Mouse (Mus musculus): ENCODE data around the gene Pxylp1. TPM values are rescaled to one million over a fixed set of nuclear protein-coding genes. Genes with fewer than 3 reads are reported as not detected.

Gene Pxylp1
- polyA plus RNA-seq, 1 experiment from 2014 or later: 31.3 TPM

DNA sequence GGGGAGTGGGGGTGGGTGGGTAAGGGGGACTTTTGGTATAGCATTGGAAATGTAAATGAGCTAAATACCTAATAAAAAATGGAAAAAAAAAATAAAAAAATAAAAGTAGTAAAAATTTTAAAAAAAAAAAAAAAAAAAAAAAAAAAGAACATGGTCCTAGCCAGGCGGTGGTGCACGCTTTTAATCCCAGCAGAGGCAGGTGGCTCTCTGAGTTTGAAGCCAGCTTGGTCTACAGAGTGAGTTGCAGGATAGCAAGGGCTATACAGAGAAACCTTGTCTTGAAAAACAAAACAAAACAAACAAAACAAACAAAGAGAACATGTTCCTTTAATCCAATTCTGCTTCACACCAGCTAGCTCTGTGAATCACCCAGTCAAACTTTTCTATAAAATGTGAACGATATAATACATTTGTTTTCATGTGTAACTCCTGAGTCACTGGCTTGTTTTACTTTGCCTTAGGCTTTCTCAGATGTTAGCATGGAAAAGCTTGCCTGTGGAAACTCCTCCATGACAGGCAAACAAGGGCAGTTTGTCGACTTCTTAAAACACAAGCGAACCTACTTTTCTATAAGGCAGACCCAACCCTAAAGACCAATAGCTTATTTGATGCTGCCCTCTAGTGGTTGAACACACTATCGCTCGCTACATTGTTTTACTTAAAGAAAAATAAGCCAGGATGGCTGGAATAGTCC, 74.2 kb downstream of the Pxylp1 start:
- H3K4me2 ChIP-seq: no peak overlapping the region
- 36% methylated on average over 7 of the region's 7 CpGs for WGBS (ENCODE audit: insufficient replicate concordance)
- H3K4me1 ChIP-seq (ENCODE audit: control insufficient read depth, insufficient read depth, low read length): no peaks in the 10 kb centered on the region
- ATAC-seq (replicated peaks; ENCODE audit: insufficient number of reproducible peaks, low FRiP score, low TSS enrichment): no peak
- no peak overlapping the region for H3K4me3 ChIP-seq (ENCODE audit: low read depth, low read length)
- no peaks in the 10 kb centered on the region for H3K36me3 ChIP-seq (ENCODE audit: control insufficient read depth, insufficient read depth, low read length)
- no peak overlapping the region for H3K27ac ChIP-seq (ENCODE audit: low read depth, low read length)
- no peaks in the 10 kb centered on the region for H3K9me3 ChIP-seq (replicated peaks; ENCODE audit: control insufficient read depth, low read length)
- H3K27me3 ChIP-seq (ENCODE audit: control insufficient read depth, insufficient read depth, low read length): no peaks in the 10 kb centered on the region
- H3K9ac ChIP-seq (ENCODE audit: low read depth, low read length): no peak overlapping the region

DNA sequence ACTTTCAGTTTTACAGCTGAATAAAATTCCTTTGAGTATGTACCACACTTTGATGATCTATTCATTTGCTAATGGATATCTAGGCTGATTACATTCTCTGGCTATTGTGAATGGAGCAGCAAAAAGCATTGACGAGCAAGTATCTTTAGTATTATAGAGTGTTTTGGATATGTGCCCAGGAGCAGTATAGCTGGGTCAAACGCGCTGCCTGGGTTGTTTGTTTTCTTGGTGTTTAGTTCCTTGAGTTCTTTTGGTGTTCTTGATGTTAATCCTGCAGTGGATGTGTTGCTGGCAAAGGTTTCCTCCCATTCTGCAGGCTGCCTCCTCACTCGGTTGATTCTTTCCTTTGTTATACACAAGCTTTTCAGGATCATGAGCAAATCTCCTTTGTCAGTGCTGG, 80.5 kb downstream of the Pxylp1 start:
- no peak for ATAC-seq (replicated peaks; ENCODE audit: insufficient number of reproducible peaks, low FRiP score, low TSS enrichment)
- Histone ChIP-seq H3K36me3 (ENCODE audit: control insufficient read depth, insufficient read depth, low read length) (no peaks in the 10 kb centered on the region), H3K9ac (ENCODE audit: low read depth, low read length) (no peak overlapping the region), H3K27me3 (ENCODE audit: control insufficient read depth, insufficient read depth, low read length) (no peaks in the 10 kb centered on the region), H3K4me2 (no peak overlapping the region), H3K9me3 (replicated peaks; ENCODE audit: control insufficient read depth, low read length) (no peaks in the 10 kb centered on the region), H3K4me1 (ENCODE audit: control insufficient read depth, insufficient read depth, low read length) (no peaks in the 10 kb centered on the region), H3K27ac (ENCODE audit: low read depth, low read length) (no peak overlapping the region), H3K4me3 (ENCODE audit: low read depth, low read length) (no peak overlapping the region)
- WGBS (ENCODE audit: insufficient replicate concordance): 62% methylated on average over 4 of the region's 4 CpGs

DNA sequence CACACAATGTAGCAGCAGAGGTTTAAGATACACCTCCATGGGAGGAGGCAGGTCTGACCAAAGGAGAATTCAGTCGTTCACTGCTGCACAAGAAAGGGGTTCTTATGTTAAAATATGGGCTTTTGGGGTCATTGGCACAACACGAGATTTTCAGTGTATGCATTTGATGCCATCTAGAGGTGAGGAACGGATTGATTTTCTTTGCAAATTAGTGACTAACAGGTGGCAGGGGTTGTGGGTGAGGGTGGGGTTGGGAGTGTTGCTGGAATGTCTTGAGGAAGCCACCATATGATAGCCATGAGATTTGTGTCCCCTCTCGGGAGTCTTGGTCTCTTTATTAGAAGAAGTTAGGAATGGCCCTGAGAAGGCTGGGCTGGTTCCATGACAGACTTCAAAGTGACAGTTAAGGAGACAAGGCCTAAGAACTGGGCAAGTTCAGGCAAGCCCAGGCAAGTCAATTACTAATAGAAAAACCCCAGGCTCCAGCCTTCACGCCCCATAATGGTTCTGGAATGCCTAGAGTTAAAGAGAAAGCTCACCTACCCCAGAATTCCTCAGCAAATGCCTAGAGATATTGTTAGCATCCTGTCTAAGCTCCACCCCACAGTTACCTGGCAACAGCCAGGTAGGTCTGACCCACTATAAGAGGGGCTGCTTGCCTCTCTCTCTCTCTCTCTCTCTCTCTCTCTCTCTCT, 92.2 kb downstream of the Pxylp1 start:
- Histone ChIP-seq H3K4me3 (ENCODE audit: low read depth, low read length) (no peak overlapping the region), H3K36me3 (ENCODE audit: control insufficient read depth, insufficient read depth, low read length) (no peaks in the 10 kb centered on the region), H3K9me3 (replicated peaks; ENCODE audit: control insufficient read depth, low read length) (no peaks in the 10 kb centered on the region), H3K27ac (ENCODE audit: low read depth, low read length) (no peak overlapping the region), H3K4me2 (no peak overlapping the region), H3K27me3 (ENCODE audit: control insufficient read depth, insufficient read depth, low read length) (no peaks in the 10 kb centered on the region), H3K9ac (ENCODE audit: low read depth, low read length) (no peak overlapping the region), H3K4me1 (ENCODE audit: control insufficient read depth, insufficient read depth, low read length) (no peaks in the 10 kb centered on the region; the same call in 1 of the 2 replicates)
- ATAC-seq (replicated peaks; ENCODE audit: insufficient number of reproducible peaks, low FRiP score, low TSS enrichment): no peak
- WGBS (ENCODE audit: insufficient replicate concordance): 26% methylated on average over 5 of the region's 5 CpGs

DNA sequence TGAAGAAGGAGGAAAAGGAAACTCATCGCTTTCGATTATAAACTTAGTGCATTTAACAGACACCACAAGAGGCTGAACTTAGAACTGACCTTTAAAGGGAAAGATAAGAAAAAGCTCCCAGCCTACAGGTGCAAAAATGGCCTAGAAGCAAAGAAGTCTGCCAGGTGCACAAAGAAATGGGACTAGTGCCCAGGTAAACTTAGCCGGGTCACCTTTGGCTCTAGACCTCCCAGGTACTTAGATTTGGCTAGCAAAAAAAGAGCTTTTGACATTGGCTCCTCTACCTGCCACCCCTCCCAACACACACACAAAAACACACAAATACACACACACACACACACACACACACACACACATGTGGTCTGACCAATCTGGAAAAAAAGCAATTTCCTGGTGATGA, 95.2 kb downstream of the Pxylp1 start:
- Histone ChIP-seq H3K27ac (ENCODE audit: low read depth, low read length) (no peak overlapping the region), H3K27me3 (ENCODE audit: control insufficient read depth, insufficient read depth, low read length) (no peaks in the 10 kb centered on the region), H3K9me3 (replicated peaks; ENCODE audit: control insufficient read depth, low read length) (no peaks in the 10 kb centered on the region), H3K4me3 (ENCODE audit: low read depth, low read length) (no peak overlapping the region), H3K36me3 (ENCODE audit: control insufficient read depth, insufficient read depth, low read length) (no peaks in the 10 kb centered on the region), H3K4me1 (ENCODE audit: control insufficient read depth, insufficient read depth, low read length) (no peaks in the 10 kb centered on the region; the same call in 1 of the 2 replicates), H3K4me2 (no peak overlapping the region), H3K9ac (ENCODE audit: low read depth, low read length) (no peak overlapping the region)
- 92% methylated on average over 3 of the region's 3 CpGs for WGBS (ENCODE audit: insufficient replicate concordance)
- no peak for ATAC-seq (replicated peaks; ENCODE audit: insufficient number of reproducible peaks, low FRiP score, low TSS enrichment)

DNA sequence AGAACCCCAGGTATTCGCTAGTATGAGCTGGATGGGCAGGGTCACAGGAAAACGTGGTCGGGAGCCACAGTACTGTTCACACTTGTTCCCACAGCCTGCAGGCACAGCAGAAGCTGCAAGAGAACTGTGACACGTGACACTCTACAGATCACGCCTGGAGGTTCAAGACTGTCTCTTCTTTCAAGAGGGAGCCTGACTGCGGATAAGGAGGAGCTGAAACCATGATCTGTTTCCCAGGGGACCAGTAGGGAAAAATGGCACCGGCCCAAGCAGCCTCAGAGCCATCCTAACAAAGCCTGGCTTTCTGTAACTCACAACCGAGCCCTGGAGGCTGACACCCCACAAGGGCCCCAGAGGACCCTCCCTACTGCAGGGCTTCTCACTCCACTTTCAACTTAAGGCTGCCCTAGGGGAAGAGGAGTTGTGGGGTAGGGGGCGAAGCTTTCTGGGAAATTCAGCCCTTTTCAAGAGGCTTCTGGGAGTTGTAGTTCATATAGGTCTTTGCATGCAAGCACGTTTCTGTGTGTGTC, 97.0 kb downstream of the Pxylp1 start:
- WGBS (ENCODE audit: insufficient replicate concordance): 10% methylated on average over 10 of the region's 10 CpGs
- no peaks in the 10 kb centered on the region for H3K9me3 ChIP-seq (replicated peaks; ENCODE audit: control insufficient read depth, low read length)
- no peaks in the 10 kb centered on the region for H3K36me3 ChIP-seq (ENCODE audit: control insufficient read depth, insufficient read depth, low read length)
- H3K4me2 ChIP-seq: peak overlapping the region; percentile 73
- H3K27me3 ChIP-seq (ENCODE audit: control insufficient read depth, insufficient read depth, low read length): no peaks in the 10 kb centered on the region
- peak overlapping the region; percentile 41 for H3K4me3 ChIP-seq (ENCODE audit: low read depth, low read length)
- no peaks in the 10 kb centered on the region; the same call in 1 of the 2 replicates for H3K4me1 ChIP-seq (ENCODE audit: control insufficient read depth, insufficient read depth, low read length)
- ATAC-seq (replicated peaks; ENCODE audit: insufficient number of reproducible peaks, low FRiP score, low TSS enrichment): peak; percentile 57
- peak overlapping the region; percentile 74 for H3K9ac ChIP-seq (ENCODE audit: low read depth, low read length)
- H3K27ac ChIP-seq (ENCODE audit: low read depth, low read length): 0 out of 2 replicates have a peak overlapping the region, but pooled peaks have one; percentile 29

DNA sequence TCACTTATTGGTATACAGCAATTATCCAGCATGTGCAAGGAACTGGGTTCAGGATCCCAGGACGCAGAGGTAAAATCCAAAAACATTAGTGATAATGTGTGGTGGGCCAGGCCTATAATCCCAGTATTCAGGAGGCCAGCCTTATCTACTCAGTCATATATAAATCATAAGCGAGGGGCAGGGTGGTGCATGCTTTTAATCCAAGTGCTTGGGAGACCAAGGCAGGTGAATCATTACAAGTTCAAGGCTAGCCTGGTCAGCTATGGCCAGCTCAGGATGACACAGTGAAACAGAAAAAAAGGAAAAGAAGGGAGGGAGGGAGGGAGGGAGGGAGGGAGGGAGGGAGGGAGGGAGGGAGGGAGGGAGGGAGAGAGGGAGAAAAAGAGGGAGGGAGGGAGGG, 97.9 kb downstream of the Pxylp1 start:
- H3K9ac ChIP-seq (ENCODE audit: low read depth, low read length): no peak overlapping the region

DNA sequence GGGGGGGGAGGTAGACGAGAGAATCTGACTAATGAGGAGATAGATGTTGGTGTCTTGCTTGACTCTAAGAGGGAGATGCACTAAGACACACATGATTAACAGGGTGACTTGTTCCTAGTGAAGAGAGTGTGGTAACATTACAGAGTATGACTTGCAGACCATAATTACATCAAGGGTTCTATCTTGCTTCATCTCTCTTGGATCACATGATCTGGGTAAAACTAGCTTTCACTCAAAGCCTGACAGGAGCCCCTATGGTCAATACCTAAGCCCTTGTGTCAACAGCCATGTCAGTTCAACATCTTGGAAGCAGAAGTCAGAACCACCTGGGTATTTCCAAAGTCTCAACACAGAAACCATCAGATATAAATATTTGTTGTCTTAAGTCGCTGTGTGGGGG, 99.9 kb downstream of the Pxylp1 start:
- Histone ChIP-seq H3K27ac (ENCODE audit: low read depth, low read length) (no peak overlapping the region), H3K4me2 (no peak overlapping the region), H3K4me1 (ENCODE audit: control insufficient read depth, insufficient read depth, low read length) (no peaks in the 10 kb centered on the region; the same call in 1 of the 2 replicates), H3K27me3 (ENCODE audit: control insufficient read depth, insufficient read depth, low read length) (no peaks in the 10 kb centered on the region), H3K9ac (ENCODE audit: low read depth, low read length) (no peak overlapping the region), H3K9me3 (replicated peaks; ENCODE audit: control insufficient read depth, low read length) (no peaks in the 10 kb centered on the region), H3K36me3 (ENCODE audit: control insufficient read depth, insufficient read depth, low read length) (no peaks in the 10 kb centered on the region), H3K4me3 (ENCODE audit: low read depth, low read length) (no peak overlapping the region)
- 71% methylated on average over 2 of the region's 2 CpGs for WGBS (ENCODE audit: insufficient replicate concordance)
- ATAC-seq (replicated peaks; ENCODE audit: insufficient number of reproducible peaks, low FRiP score, low TSS enrichment): no peak

More for the DNA sequence above, 97.9 kb downstream of the Pxylp1 start:
- Histone ChIP-seq H3K27me3 (ENCODE audit: control insufficient read depth, insufficient read depth, low read length) (no peaks in the 10 kb centered on the region), H3K27ac (ENCODE audit: low read depth, low read length) (no peak overlapping the region), H3K4me3 (ENCODE audit: low read depth, low read length) (no peak overlapping the region), H3K4me1 (ENCODE audit: control insufficient read depth, insufficient read depth, low read length) (no peaks in the 10 kb centered on the region; the same call in 1 of the 2 replicates), H3K9me3 (replicated peaks; ENCODE audit: control insufficient read depth, low read length) (no peaks in the 10 kb centered on the region), H3K36me3 (ENCODE audit: control insufficient read depth, insufficient read depth, low read length) (no peaks in the 10 kb centered on the region), H3K4me2 (no peak overlapping the region)
- ATAC-seq (replicated peaks; ENCODE audit: insufficient number of reproducible peaks, low FRiP score, low TSS enrichment): no peak
- WGBS (ENCODE audit: insufficient replicate concordance): 81% methylated on average over 2 of the region's 2 CpGs

DNA sequence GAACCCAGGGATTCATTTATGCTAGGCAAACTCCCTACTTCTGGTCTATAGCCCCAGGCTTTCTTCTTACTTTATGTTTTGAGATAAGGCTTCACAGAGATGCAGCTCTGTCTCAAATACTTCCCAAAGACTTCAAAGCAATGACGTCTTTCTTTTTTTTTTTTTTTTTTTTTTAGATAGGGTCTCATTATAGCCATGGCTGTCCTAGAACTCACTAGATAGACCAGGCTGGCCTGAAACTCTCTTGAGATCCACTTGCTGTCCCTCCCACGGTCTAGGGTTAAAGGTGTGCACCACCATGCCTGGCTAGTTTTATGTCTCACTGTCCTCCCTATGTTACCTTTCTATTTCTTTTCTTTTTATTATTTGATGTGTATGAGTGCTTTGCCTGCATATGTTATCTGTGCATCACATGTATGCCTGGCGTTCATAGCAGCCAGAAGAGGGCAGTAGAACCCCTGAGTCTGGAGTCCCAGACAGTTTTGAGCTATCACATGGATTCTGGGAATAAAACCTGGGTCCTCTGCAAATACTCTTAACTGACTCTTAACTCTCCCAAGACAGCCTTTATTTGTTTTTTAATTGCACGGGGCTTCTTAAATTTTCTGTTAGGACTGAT, 102.0 kb downstream of the Pxylp1 start:
- WGBS (ENCODE audit: insufficient replicate concordance): 38% methylated on average over 4 of the region's 4 CpGs
- Histone ChIP-seq H3K4me1 (ENCODE audit: control insufficient read depth, insufficient read depth, low read length) (no peaks in the 10 kb centered on the region; the same call in 1 of the 2 replicates), H3K36me3 (ENCODE audit: control insufficient read depth, insufficient read depth, low read length) (no peaks in the 10 kb centered on the region), H3K27ac (ENCODE audit: low read depth, low read length) (no peak overlapping the region), H3K27me3 (ENCODE audit: control insufficient read depth, insufficient read depth, low read length) (no peaks in the 10 kb centered on the region), H3K4me3 (ENCODE audit: low read depth, low read length) (no peak overlapping the region), H3K9me3 (replicated peaks; ENCODE audit: control insufficient read depth, low read length) (no peaks in the 10 kb centered on the region), H3K4me2 (no peak overlapping the region), H3K9ac (ENCODE audit: low read depth, low read length) (no peak overlapping the region)
- no peak for ATAC-seq (replicated peaks; ENCODE audit: insufficient number of reproducible peaks, low FRiP score, low TSS enrichment)

Measured in heart, embryonic 11.5 days (tissue).